Mouse (Mus musculus): Measurements from ENCODE around the gene Cbln1.

Cbln1 gene

DNA sequence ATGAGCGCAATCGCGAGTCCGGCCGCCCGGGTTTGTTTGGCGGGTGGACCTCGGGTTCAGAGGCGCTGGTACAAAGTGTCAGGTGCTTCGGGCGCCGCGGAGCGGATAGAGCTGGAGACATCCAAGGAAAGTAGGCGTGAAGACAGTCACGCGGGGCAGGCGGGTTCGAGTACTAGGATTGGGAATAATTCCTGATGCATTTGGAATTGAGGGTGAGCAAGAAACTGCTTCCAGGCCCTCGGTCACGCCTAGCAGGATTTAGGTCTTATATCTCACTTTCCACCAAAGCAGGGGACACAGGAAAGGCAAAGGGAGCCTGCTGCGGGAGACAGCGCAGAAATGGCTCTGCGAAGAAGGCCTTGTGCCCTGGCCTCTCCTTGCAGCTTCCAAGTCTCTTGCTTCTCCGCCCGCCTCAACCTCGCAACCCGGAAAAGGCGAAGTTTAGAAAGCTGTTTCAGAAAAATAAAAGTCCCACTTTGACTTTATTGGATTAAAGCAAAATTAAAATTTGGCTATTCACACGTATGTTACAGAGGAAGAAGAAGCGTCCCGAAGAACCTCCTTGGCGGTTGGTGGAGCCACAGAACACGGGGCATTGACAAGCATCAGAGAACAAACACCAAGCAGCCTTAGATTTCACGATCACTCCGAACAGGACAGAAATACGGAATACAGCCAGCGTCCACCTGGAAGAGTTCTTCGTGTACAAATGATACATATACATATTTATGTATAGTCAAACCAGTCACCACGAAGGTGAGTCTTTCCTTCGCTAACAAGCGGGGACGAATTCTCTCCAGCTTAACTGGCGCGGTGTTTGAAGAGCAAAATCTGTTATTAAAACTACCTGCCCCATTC, 3.2 kb downstream of the Cbln1 start:
- DNase-seq: no peak

DNA sequence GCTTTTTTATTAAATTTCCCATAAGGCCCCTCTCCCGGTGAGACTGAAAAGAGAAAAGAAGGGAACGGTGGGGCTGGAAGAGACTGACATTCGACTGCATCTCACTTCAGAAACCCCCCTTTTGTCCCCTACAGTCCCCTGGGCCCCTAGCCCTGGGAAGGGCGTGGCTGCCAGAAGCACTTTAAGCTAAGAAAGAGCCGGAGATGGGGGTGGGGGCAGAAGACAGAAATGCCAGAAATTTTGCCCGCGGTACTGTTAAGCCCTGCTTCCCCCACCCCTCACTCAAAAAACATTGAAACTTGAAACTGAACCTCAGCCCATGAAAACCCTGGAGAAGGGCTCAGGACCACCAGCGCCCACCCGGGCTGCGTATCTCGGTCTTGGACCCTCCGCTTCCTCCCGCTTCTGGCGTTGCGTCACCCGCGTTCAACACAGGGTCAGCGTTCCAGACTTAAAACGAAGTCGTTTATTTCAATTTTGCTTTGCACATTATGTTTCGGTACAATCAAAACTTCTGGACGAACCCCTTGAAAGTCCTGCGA, 3.9 kb downstream of the Cbln1 start:
- DNase-seq: peak; percentile 22

DNA sequence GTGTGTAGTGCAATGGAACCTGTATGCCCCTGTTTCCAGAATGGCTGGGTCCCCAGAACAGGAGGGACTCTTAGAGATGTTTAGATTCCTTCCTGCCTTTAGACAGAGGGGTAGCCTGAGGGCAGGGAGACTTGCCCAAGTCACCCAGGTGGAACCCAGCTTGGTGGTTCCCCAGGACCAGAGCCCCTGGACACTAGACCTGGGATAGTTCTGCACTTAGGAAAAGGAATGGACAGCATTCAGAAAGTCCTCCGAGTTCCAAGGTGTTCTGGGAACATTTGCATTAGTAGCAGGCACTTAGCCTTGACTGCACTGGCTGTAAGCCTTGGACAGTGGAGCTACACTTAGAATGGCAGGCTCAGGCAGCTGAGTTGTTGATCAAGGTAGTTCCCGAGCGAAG, 4.5 kb downstream of the Cbln1 start:
- DNase-seq: no peak

DNA sequence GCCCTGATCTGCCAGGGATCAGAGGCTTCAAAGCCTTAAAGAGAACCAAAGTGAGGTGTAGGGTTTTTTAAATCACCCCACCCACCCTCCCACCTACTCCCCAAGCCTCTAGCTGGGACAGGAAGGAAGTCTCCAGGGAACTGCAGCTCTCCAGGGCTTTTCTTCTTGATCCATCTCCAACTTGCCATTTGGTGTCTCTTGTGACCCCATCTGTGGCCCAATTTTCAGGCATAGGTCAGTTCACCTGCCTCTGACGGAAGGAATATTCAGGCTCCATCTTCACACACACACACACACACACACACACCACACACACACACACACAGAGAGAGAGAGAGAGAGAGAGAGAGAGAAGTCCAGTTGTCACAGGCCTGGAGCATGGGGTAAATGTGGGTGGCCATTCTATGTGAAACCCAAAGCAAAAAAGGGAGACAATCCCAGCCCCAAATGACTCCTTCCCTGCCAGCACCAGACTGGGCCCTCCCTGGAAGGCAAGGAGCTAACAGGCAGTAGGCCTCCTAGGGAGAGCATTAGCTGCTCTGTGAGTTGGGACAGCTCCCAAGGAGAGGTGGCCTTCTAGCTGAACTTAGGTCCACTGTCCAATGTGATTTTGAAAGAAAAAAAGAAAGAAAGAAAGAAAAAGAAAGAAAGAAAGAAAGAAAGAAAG, 5.3 kb downstream of the Cbln1 start:
- DNase-seq: no peak

DNA sequence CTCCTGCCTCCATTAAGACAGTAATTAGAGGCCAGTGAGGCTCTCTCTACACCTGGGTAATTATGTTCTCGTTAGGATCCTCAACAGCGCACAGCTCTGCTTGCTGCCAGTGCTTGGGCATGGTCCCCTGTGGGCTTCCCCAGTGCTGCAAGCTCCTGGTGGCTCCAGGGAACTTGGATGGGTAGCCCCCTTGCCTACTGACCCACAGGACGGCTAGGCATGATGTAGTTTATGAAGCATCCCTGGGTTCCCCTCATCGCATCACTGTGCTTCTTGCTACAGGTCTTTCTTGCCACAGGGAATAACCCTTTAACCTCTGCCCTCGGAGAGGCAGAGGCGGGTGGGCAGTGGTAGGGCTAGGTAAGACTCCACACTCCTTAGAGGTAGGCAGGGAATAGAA, 6.1 kb downstream of the Cbln1 start:
- no peak for DNase-seq

DNA sequence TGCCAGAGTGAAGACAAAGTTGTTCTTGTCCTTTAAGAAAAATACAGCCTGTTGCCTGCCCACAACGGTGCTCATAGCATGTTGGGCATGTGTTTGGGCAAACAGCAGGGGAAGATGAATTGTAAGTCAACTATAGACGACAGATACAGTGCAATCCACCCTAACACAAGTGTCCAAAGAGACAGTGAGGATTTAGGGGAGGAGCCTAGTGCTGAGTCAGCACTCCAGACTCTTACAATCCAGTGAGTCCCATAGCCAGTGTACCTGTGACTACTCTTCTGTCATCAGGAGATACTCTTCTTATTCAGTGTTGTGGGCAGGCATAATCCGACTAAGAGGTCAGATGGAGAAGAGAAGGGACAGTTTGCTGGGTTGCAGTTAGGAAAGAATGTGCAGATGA, 8.0 kb downstream of the Cbln1 start:
- DNase-seq: no peak

DNA sequence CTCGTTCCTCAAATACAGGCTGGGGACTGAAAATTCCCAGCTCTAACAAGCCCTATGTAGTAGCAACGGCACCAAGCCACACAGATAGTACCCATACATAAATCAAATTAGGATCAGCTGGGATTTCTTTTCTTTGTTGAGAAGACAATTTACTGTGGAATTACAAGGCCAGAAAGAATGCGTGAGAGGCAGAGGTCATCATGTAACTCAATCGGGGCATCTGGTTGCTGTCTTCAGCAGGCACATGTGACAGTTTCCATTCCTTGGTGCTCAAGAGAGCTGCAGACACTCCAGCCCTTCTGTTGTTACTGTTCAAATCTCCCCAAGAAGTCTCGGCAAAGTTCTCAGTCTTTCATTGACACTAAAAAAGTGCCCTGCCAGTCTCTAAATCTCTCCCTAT, 10.6 kb downstream of the Cbln1 start:
- no peak for DNase-seq

DNA sequence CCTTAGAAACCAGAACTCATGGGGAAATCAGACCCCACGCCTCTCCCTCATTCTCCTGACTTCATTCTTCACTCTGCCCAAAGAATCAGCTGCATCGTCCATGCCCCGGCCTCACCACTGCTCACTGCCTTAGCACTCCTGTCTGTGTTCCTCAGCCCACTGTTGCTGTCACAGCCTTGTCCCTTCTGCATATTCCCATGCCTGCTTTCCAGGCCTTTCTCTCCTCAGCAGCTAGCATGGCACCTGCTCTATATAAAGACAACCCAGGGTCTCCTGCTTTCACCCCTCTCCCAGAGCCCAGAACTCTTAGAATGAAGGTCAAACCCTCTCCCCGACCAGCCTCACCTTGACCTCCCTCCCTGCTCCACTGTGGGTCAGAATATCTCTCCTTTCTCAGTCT, 15.5 kb downstream of the Cbln1 start:
- no peak for DNase-seq

DNA sequence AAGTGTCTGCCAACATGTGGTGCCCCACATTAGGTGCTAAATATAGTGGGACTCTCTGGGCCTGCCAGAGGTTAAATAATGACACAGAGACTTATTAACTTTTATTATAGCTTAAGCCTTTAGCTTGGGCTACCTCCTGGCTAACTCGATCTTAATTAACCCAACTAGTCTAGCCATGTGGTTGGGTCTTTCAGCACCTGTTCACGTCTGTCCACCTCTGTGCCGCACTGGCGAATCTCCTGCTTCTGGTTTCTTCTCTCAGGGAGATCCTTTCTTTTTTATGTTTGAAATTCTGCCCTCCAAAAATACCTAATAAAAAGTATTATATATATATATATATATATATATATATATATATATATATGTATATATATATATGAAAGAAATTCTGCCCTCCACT, 19.6 kb downstream of the Cbln1 start:
- no peak for DNase-seq

DNA sequence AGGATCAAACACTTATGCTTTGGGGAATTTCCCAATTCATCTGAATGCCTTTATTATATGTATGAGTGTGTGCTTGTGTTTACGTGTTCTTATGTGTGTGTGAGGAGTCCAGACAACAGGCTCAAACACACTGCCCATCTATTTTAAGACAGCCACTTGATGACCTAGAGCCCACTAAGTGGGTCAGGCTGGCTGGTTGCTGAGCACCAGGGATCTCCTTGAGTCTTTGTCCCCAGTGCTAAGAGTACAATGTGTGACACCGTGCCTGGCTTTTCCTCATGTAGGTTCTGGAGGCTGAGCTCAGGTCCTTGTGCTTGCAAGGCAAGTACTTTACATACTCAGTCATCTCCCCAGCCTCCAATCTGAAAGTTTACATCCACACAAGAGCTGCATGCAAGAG, 20.7 kb downstream of the Cbln1 start:
- no peak for DNase-seq

DNA sequence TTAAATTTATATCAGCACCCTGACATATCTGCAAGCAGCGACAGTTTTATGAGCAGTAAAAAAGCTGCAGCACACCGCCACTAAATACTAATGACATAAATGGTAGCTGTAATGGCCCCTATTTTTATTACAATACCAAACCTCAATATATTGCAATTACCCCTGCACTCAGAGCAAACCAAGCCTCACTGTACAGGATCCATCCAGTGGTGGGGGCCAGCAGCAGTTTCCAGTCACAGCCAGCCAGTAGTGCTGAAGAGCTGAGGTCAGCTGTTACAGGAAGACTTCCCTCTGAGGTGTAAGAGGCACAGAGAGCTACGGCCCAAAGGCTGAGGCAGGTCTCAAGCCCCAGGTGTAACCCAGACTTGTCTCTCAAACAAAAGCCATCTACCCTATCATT, 37.8 kb downstream of the Cbln1 start:
- no peak for DNase-seq

DNA sequence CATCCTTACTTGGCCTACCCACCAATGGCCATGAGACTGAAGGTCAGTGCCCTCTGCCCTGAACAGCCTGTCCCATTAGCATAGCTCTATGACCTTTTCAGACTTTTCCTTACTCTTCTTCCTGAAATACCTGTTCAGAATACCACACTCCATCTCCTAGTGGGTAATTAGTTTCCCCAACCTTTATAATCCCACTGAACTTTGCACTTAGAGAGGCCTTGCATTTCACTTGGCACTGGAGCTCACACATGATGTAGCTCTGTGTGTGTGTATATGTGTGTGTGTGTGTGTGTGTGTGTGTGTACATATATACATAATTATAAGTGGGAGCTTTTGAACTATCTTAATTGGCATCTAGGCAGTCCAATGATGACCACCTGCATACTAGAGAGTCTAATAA, 45.2 kb downstream of the Cbln1 start:
- no peak for DNase-seq

DNA sequence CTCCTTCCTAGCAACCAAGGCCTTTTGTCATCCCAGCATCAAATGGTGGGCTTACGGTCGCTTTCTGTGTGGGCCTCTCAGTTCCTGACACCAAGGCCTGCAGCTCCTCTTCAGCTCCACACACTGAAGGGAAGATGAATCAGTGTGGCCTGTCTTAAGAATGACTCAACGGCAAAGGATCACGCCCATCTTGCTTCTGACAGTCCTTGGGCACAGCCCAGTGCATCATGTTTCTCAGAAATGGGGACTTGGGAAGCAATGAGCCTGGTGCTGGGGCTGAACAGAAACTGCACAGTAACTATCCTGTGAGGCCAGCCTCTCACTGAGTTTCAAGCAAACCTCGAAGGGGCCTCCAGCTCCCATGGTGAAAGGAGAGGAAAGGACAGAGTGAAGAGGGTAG, 47.7 kb downstream of the Cbln1 start:
- no peak for DNase-seq

DNA sequence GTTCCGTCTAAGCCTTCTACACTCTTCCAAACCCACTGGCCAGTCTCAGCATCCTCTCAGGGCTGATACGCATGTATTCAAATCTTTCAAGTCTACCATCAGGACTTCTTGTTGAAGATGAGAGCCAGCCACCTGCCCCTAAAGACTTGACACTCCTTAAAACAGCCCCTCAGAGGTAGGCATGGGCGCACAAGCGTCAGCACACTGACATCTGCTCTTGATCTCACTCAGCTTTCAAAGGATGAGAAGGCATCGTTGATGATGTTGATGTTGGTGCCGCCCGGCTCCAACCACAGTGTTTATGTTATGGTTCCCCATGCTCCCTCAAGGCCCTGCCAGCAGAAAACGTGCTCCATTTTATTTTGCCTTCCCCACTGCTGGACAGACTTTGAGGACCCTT, 50.7 kb downstream of the Cbln1 start:
- DNase-seq: no peak

Measured in kidney, postnatal 10 days (tissue).